Mouse (Mus musculus): ENCODE measurements at regions not wholly inside any gene's neighbourhood (a gene's known extent, or its start where the extent isn't known, plus 50 kb on each side); places are given as distances from the start of the nearest gene placed in this dataset.

DNA sequence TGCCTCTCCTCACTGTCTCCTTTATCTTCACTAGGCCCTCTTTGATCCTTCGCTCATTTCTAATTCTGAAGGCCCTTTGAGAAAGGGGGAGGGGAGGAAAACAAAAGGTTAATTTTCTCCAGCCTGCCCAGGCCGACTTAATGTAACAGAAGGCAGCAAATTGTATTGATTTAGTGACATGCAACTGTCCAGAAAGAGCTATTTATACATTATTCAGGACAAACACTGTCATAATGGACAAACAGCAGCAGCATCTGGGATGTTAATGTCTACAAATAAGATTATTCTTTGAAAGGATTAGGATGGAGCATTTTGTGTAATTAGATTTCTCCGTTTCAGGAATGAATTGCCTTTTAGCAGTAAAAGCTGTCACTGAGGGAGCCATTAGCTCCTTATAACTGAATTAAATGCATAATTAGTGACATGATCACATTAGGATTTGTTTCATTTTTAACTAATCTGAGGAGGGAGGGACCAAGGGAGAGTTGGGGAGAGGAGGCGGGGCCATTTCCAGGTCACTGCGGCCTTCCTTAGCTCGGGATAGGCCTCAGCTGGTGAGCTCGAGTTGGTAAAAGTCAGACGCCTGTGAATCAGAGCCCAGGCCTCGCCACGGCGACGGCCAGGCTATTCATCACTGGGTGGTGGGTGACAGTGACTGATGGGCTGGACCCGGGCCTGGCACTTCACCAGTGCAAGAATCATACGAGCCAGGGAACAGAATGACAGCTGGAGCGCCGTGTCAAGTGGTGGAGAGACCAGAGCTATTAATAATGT is 167.7 kb downstream of the Nkx6-1 start:
- H3K36me3 ChIP-seq (ENCODE audit: control insufficient read depth in 1 of 2, insufficient read depth in 2 of 2, low read length in 2 of 2): no peaks in the 10 kb centered on the region
- no peak overlapping the region for H3K27ac ChIP-seq (ENCODE audit: control insufficient read depth, low read depth, low read length)
- TF ChIP-seq MAZ (IDR thresholded peaks at IDR 0.05; ENCODE audit: low read depth, low read length): no peak
- no peak for DNase-seq (ENCODE audit: low read depth, low spot score)
- no peaks in the 10 kb centered on the region for H3K9me3 ChIP-seq (replicated peaks; ENCODE audit: insufficient read depth, low read length)
- H3K9ac ChIP-seq (ENCODE audit: control insufficient read depth, low read depth, low read length, poor library complexity, severe bottlenecking): no peak overlapping the region
- H3K27me3 ChIP-seq (ENCODE audit: control insufficient read depth in 1 of 2, insufficient read depth in 2 of 2, low read length in 2 of 2): no peaks in the 10 kb centered on the region
- no peak overlapping the region for H3K4me3 ChIP-seq (ENCODE audit: control insufficient read depth in 1 of 2, insufficient read depth in 1 of 2, low read depth in 2 of 2, low read length in 2 of 2)
- no peaks in the 10 kb centered on the region for H3K79me2 ChIP-seq (ENCODE audit: control insufficient read depth, insufficient read depth, low read length, poor library complexity)
- no peaks in the 10 kb centered on the region for H3K4me1 ChIP-seq (ENCODE audit: control insufficient read depth in 1 of 2, insufficient read depth in 2 of 2, low read length in 2 of 2)

- no peaks in the 10 kb centered on the region for H3K79me2 ChIP-seq (ENCODE audit: control insufficient read depth, insufficient read depth, low read length, poor library complexity)
- no peaks in the 10 kb centered on the region for H3K27me3 ChIP-seq (ENCODE audit: control insufficient read depth in 1 of 2, insufficient read depth in 2 of 2, low read length in 2 of 2)
- H3K4me1 ChIP-seq (ENCODE audit: control insufficient read depth in 1 of 2, insufficient read depth in 2 of 2, low read length in 2 of 2): no peaks in the 10 kb centered on the region
- no peaks in the 10 kb centered on the region for H3K36me3 ChIP-seq (ENCODE audit: control insufficient read depth in 1 of 2, insufficient read depth in 2 of 2, low read length in 2 of 2)
- no peaks in the 10 kb centered on the region for H3K9me3 ChIP-seq (replicated peaks; ENCODE audit: insufficient read depth, low read length)
- no peak overlapping the region for H3K27ac ChIP-seq (ENCODE audit: control insufficient read depth, low read depth, low read length)
- H3K4me3 ChIP-seq (ENCODE audit: control insufficient read depth in 1 of 2, insufficient read depth in 1 of 2, low read depth in 2 of 2, low read length in 2 of 2): no peak overlapping the region
- no peak for DNase-seq (ENCODE audit: low read depth, low spot score)
- TF ChIP-seq HCFC1 (IDR thresholded peaks at IDR 0.05; ENCODE audit: low read depth, low read length) (no peak), ELF1 (IDR thresholded peaks at IDR 0.05; ENCODE audit: low read depth, low read length) (no peak), USF1 (IDR thresholded peaks at IDR 0.05; ENCODE audit: low read depth, low read length) (no peak), POLR2A (IDR thresholded peaks at IDR 0.05; ENCODE audit: control insufficient read depth in 1 of 2, insufficient read depth in 1 of 2, low read depth in 1 of 2, low read length in 2 of 2, poor library complexity in 1 of 2) (no peak), TAL1 (IDR thresholded peaks at IDR 0.05; ENCODE audit: low read length) (no peak), E2F4 (IDR thresholded peaks at IDR 0.05; ENCODE audit: borderline replicate concordance, low read depth, low read length) (no peak), CHD2 (IDR thresholded peaks at IDR 0.05; ENCODE audit: low read length) (no peak), MAFK (IDR thresholded peaks at IDR 0.05; ENCODE audit: borderline replicate concordance, low read depth, low read length) (no peak), NRF1 (IDR thresholded peaks at IDR 0.05; ENCODE audit: insufficient read depth, low read depth, low read length, poor library complexity, severe bottlenecking) (no peak), MAX (IDR thresholded peaks at IDR 0.05; ENCODE audit: low read length) (no peak), JUND (IDR thresholded peaks at IDR 0.05; ENCODE audit: low read depth, low read length) (no peak), NELFE (IDR thresholded peaks at IDR 0.05; ENCODE audit: low read depth, low read length) (no peak), SMC3 (IDR thresholded peaks at IDR 0.05; ENCODE audit: low read depth, low read length) (no peak), MAZ (IDR thresholded peaks at IDR 0.05; ENCODE audit: low read depth, low read length) (no peak), ETS1 (IDR thresholded peaks at IDR 0.05; ENCODE audit: low read depth, low read length) (no peak), EP300 (IDR thresholded peaks at IDR 0.05; ENCODE audit: low read depth in 1 of 2, low read length in 2 of 2) (no peak), BHLHE40 (IDR thresholded peaks at IDR 0.05; ENCODE audit: borderline replicate concordance, low read depth, low read length) (no peak)
- H3K9ac ChIP-seq (ENCODE audit: control insufficient read depth, low read depth, low read length, poor library complexity, severe bottlenecking): no peak overlapping the region
These were observed 168.6 kb downstream of the Nkx6-1 start for GRCm38 (mm10) chr5:101496161-101496560.
